Mouse (Mus musculus) midbrain, embryonic 11.5 days (tissue): ENCODE measurements around the gene Slc16a7. TPM values are rescaled to one million over a fixed set of nuclear protein-coding genes. Genes with fewer than 3 reads are reported as not detected.

Source experiments
- ATAC-seq: fragments of 200-750 bp; cut with Nextera tagmentation; 2 replicates; pipeline ENCODE4 v1.8.0; 2017; ENCODE audit warnings: moderate TSS enrichment, moderate library complexity; ENCODE audit not compliant: low FRiP score
- DNase-seq: peaks from one replicate; pipeline ENCODE4 v3.0.0; 2015; ENCODE audit warnings: low spot score; ENCODE audit errors: missing footprints
- H3K27ac ChIP-seq: fragments of 300-500 bp; sonication (generic); 2 replicates; pipeline ENCODE4 v1.5.1; 2014; ENCODE audit warnings: low read depth, low read length
- H3K27me3 ChIP-seq: fragments of 300-500 bp; sonication (generic); 2 replicates; pipeline ENCODE4 v1.6.1; 2014; ENCODE audit warnings: mild to moderate bottlenecking, low read length, moderate library complexity, mixed read lengths; ENCODE audit not compliant: control insufficient read depth, insufficient read depth
- H3K36me3 ChIP-seq: fragments of 300-500 bp; sonication (generic); 2 replicates; pipeline ENCODE4 v1.6.1; 2014; ENCODE audit warnings: mild to moderate bottlenecking, low read length, moderate library complexity, mixed read lengths; ENCODE audit not compliant: control insufficient read depth, insufficient read depth
- H3K4me1 ChIP-seq: fragments of 300-500 bp; sonication (generic); 2 replicates; pipeline ENCODE4 v1.6.1; 2014; ENCODE audit warnings: low read length; ENCODE audit not compliant: control insufficient read depth, insufficient read depth
- H3K4me2 ChIP-seq: fragments of 300-500 bp; sonication (generic); 2 replicates; pipeline ENCODE4 v1.6.1; 2014; ENCODE audit warnings: mild to moderate bottlenecking, moderate library complexity
- H3K4me3 ChIP-seq: fragments of 300-500 bp; sonication (generic); 2 replicates; pipeline ENCODE4 v1.5.1; 2014; ENCODE audit warnings: low read depth, low read length
- H3K9ac ChIP-seq: fragments of 300-500 bp; sonication (generic); 2 replicates; pipeline ENCODE4 v1.6.1; 2014; ENCODE audit warnings: low read length
- H3K9me3 ChIP-seq: fragments of 300-500 bp; sonication (generic); 2 replicates; pipeline ENCODE4 v1.6.1; 2016; ENCODE audit warnings: low read length; ENCODE audit not compliant: control insufficient read depth
- WGBS: fragments of 180-500 bp; shearing (Covaris S2); extraction: QIAGEN DNeasy Blood & Tissue Kit; methylation state at CpG from one replicate; pipeline ENCODE4 v1.1.7; 2014; 5-methylcytosine and 5-hydroxymethylcytosine counted together
- polyA plus RNA-seq: library from polyadenylated mRNA; unstranded; fragments of >200 nt; fragmentation: Nextera tagmentation; extraction: Ambion mirVana; gene quantifications from 2 replicates; pipeline ENCODE4 v1.2.1, GENCODE M21; 2014

Gene Slc16a7
- polyA plus RNA-seq, 1 experiment from 2014 or later, result 2.6 TPM

DNA sequence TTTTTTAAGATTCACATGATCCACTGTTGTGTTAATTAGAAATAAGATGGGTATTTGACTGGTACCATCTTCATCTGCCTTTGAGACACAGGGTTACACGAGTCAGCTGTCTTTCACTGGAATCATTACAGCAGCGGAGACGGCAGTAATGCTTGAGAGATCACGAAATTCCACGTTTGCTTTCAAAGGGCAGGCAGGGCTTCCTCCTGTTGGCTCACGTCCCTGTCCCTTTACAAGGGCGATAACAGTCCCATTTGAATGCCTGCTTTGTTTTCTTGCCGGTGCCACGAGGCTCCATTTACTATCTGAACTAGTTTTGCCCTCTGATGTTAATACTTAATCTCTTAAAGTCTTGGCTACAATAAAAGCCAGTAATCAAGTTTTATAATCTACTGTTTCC lies 123.4 kb downstream of the Slc16a7 start:
- no peaks in the 10 kb centered on the region for H3K9me3 ChIP-seq
- no peak overlapping the region for H3K27ac ChIP-seq
- no peaks in the 10 kb centered on the region for H3K4me1 ChIP-seq
- no peaks in the 10 kb centered on the region for H3K36me3 ChIP-seq
- no peak overlapping the region for H3K4me2 ChIP-seq
- ATAC-seq (no peak), DNase-seq (peak; percentile 54)
- no peaks in the 10 kb centered on the region for H3K27me3 ChIP-seq
- H3K9ac ChIP-seq, result no peak overlapping the region
- no peak overlapping the region for H3K4me3 ChIP-seq
- 60% methylated on average over 9 of the region's 9 CpGs for WGBS

DNA sequence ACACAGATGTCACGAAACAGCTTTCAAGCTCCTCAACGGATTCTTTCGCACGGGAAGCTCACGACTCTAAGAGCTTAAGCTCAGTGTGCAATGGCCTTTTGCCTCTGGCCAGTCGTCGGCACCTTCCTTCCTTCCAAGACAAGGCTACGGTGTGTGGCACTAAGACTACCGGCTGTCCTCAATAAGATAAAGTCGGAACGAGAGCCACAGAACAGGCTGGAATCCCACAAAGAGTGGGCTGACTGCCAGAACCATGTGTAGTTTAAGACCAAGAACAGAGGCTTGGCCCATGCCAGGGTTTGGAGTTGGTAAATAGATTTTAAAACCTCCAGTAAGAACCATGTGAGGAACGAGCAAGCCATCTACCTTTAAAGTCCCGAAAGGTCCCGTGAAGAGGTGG lies 123.8 kb downstream of the Slc16a7 start:
- no peak overlapping the region for H3K4me2 ChIP-seq

GRCm38 (mm10) chr10:125264938-125265337 lies 124.3 kb downstream of the Slc16a7 start:
- Histone ChIP-seq H3K4me2 (no peak overlapping the region), H3K9ac (no peak overlapping the region), H3K36me3 (no peaks in the 10 kb centered on the region), H3K27me3 (no peaks in the 10 kb centered on the region), H3K27ac (no peak overlapping the region), H3K4me3 (no peak overlapping the region), H3K4me1 (no peaks in the 10 kb centered on the region), H3K9me3 (no peaks in the 10 kb centered on the region)
- 0 out of 2 replicates have a peak, but pooled peaks have one; percentile 61 for ATAC-seq
- 54% methylated on average over 4 of the region's 4 CpGs for WGBS
- DNase-seq, result peak; percentile 71

More for the DNA sequence above, 123.8 kb downstream of the Slc16a7 start:
- no peaks in the 10 kb centered on the region for H3K4me1 ChIP-seq
- WGBS, result 93% methylated on average over 14 of the region's 14 CpGs
- H3K27me3 ChIP-seq, result no peaks in the 10 kb centered on the region
- ATAC-seq, result no peak
- H3K9me3 ChIP-seq, result no peaks in the 10 kb centered on the region
- no peak overlapping the region for H3K9ac ChIP-seq
- H3K36me3 ChIP-seq, result no peaks in the 10 kb centered on the region
- H3K4me3 ChIP-seq, result no peak overlapping the region
- H3K27ac ChIP-seq, result no peak overlapping the region
- DNase-seq, result peak; percentile 76

- Histone ChIP-seq H3K4me2 (no peak overlapping the region), H3K27me3 (no peaks in the 10 kb centered on the region), H3K9me3 (no peaks in the 10 kb centered on the region), H3K27ac (no peak overlapping the region), H3K36me3 (no peaks in the 10 kb centered on the region), H3K4me1 (no peaks in the 10 kb centered on the region), H3K9ac (no peak overlapping the region), H3K4me3 (no peak overlapping the region)
- peak; percentile 4 for DNase-seq
- 91% methylated on average over 4 of the region's 4 CpGs for WGBS
- no peak for ATAC-seq
Observed at GRCm38 (mm10) chr10:125255904-125256303, 133.4 kb downstream of the Slc16a7 start.

- Histone ChIP-seq H3K4me3 (no peak overlapping the region), H3K9ac (no peak overlapping the region), H3K27me3 (no peaks in the 10 kb centered on the region), H3K4me1 (no peaks in the 10 kb centered on the region), H3K27ac (no peak overlapping the region), H3K4me2 (no peak overlapping the region), H3K36me3 (no peaks in the 10 kb centered on the region), H3K9me3 (no peaks in the 10 kb centered on the region)
- DNase-seq (no peak), ATAC-seq (no peak)
- 73% methylated on average over 2 of the region's 2 CpGs for WGBS
Observed at GRCm38 (mm10) chr10:125214536-125214935, 174.7 kb downstream of the Slc16a7 start.

DNA sequence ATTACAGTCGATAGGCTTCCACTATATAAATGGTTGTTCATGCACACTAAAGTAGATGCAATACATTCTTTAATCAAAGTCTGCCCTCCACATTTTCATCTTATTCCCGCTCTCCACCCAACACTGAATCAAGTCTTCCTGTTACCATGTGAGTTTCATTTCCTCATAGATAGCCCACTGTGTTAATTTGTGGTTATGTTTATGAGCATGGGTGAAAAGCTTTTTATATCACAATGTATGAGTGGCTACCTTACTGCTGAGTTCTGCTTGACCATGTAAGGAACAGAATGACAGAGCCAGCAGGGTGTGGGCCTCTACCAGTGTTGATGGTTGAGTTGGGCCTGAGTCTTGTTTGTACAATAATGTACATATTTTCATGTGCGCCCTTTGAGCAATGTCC lies 175.5 kb downstream of the Slc16a7 start:
- no peak overlapping the region for H3K4me2 ChIP-seq
- no peaks in the 10 kb centered on the region for H3K27me3 ChIP-seq
- H3K9ac ChIP-seq, result no peak overlapping the region
- H3K4me3 ChIP-seq, result no peak overlapping the region
- no peak for ATAC-seq
- H3K36me3 ChIP-seq, result no peaks in the 10 kb centered on the region
- H3K4me1 ChIP-seq, result no peaks in the 10 kb centered on the region
- 94% methylated on average over 3 of the region's 3 CpGs for WGBS
- H3K9me3 ChIP-seq, result no peaks in the 10 kb centered on the region
- no peak for DNase-seq
- no peak overlapping the region for H3K27ac ChIP-seq

GRCm38 (mm10) chr10:125187544-125187943 lies 201.7 kb downstream of the Slc16a7 start:
- Histone ChIP-seq H3K4me3 (no peak overlapping the region), H3K36me3 (no peaks in the 10 kb centered on the region), H3K9ac (no peak overlapping the region), H3K27me3 (no peaks in the 10 kb centered on the region), H3K27ac (no peak overlapping the region), H3K4me1 (no peaks in the 10 kb centered on the region), H3K9me3 (no peaks in the 10 kb centered on the region), H3K4me2 (no peak overlapping the region)
- ATAC-seq (no peak), DNase-seq (no peak)
- 73% methylated on average over 5 of the region's 5 CpGs for WGBS

- ATAC-seq, result no peak
- H3K27ac ChIP-seq, result no peak overlapping the region
Observed at GRCm38 (mm10) chr10:125185387-125185786, 203.9 kb downstream of the Slc16a7 start.

DNA sequence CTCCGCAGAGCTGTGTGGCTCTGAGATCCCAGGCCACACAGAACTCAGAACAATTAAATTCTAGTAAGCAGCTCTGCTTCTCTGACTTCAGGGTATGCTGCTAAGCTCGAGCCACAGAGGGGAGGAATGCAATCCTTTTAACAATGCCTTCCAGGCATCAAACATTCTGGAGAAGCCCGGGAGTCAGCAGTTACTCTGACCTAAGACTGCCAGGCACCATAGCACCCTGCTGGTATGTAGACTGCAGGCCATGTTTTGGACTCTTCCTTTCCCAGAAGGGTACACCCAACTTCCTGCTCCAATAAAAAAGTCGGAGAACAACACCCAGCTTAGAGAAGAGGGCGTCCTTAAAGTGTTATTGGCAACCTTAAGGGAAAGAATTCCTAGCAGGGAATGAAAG lies 205.1 kb downstream of the Slc16a7 start:
- Histone ChIP-seq H3K27ac (no peak overlapping the region), H3K4me3 (no peak overlapping the region), H3K4me1 (no peaks in the 10 kb centered on the region), H3K4me2 (no peak overlapping the region), H3K27me3 (no peaks in the 10 kb centered on the region), H3K9me3 (no peaks in the 10 kb centered on the region), H3K36me3 (no peaks in the 10 kb centered on the region), H3K9ac (no peak overlapping the region)
- ATAC-seq (peak; percentile 55; the same call in 1 of the 2 replicates), DNase-seq (no peak)
- 28% methylated on average over 5 of the region's 5 CpGs for WGBS

More at GRCm38 (mm10) chr10:125185387-125185786, 203.9 kb downstream of the Slc16a7 start:
- Histone ChIP-seq H3K9me3 (no peaks in the 10 kb centered on the region), H3K4me2 (no peak overlapping the region), H3K4me1 (no peaks in the 10 kb centered on the region), H3K4me3 (no peak overlapping the region), H3K27me3 (no peaks in the 10 kb centered on the region), H3K36me3 (no peaks in the 10 kb centered on the region), H3K9ac (no peak overlapping the region)
- WGBS, result 90% methylated on average over 4 of the region's 4 CpGs
- DNase-seq, result no peak

GRCm38 (mm10) chr10:125182545-125182944 lies 206.7 kb downstream of the Slc16a7 start:
- Histone ChIP-seq H3K4me3 (no peak overlapping the region), H3K27me3 (no peaks in the 10 kb centered on the region), H3K36me3 (no peaks in the 10 kb centered on the region), H3K4me2 (no peak overlapping the region), H3K9ac (no peak overlapping the region), H3K4me1 (no peaks in the 10 kb centered on the region), H3K9me3 (no peaks in the 10 kb centered on the region), H3K27ac (no peak overlapping the region)
- ATAC-seq, result no peak
- 93% methylated on average over 3 of the region's 3 CpGs for WGBS
- no peak for DNase-seq
